Mouse (Mus musculus) kidney, adult 11 months (tissue): Measurements from ENCODE around the gene Spaca5.
A peak's percentile ranks its signal among the peaks of the same experiment; 100 is the strongest.

ENCODE experiments used
- DNase-seq: peaks from one replicate; pipeline ENCODE4 v3.0.0; 2022

Spaca5 gene

GRCm38 (mm10) chrX:21068106-21068505 lies at the start of gene Spaca5:
Spaca5 (plus strand) TSS chrX:21068406.
- no peak for DNase-seq

GRCm38 (mm10) chrX:21061460-21061859 lies 6.7 kb upstream of the Spaca5 start:
- DNase-seq: no peak

GRCm38 (mm10) chrX:21061866-21062543 lies 6.2 kb upstream of the Spaca5 start, which contains the start of gene Zfp182:
Zfp182 (minus strand) TSS chrX:21062316.
- peak; percentile 79 for DNase-seq

- no peak for DNase-seq
Observed at GRCm38 (mm10) chrX:21062544-21062890, 5.7 kb upstream of the Spaca5 start.

- no peak for DNase-seq
Observed at GRCm38 (mm10) chrX:21088645-21088982, 20.4 kb downstream of the Spaca5 start.

GRCm38 (mm10) chrX:21088983-21089866 lies 21.0 kb downstream of the Spaca5 start, which contains the start of gene Zfp300:
Zfp300 (minus strand) TSS chrX:21089527.
- DNase-seq: peak; percentile 59

- no peak for DNase-seq
Observed at GRCm38 (mm10) chrX:21089867-21090239, 21.6 kb downstream of the Spaca5 start.

- no peak for DNase-seq
Observed at GRCm38 (mm10) chrX:21115520-21115919, 47.3 kb downstream of the Spaca5 start, which contains the start of gene Ssxa1. Ssxa1 (plus strand) TSS chrX:21115820.
